ENCODE assay signal across 7 mouse cellular contexts in the genomic region with DNA sequence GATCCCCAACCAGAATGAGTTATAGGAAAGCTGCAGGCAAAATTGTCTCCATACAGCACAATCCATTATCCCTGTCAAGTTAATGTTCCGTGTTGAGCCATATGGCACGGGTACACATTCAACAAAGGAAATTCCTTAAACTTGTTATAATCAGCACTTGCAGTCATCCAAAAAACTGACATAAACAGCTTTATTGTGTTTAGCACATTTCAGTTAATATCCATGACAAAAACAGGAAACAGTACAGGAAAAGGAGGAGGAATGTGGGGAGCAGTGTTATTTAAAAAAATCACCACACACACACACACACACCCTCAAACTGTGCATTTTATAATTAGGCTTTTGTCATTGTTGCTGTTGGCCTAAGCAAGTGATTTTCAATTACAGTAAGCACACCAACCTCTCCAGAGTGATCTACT.
DNase-seq lines count a peak whose midpoint lies in the region; ATAC-seq lines count a peak whose summit lies in the region.

No protein-coding gene starts in this region.

- ATAC-seq in hindbrain, embryonic 11.5 days (ENCODE audit: low FRiP score) = peak; percentile 62
- peak; percentile 68 for ATAC-seq in neural tube, embryonic 14.5 days (ENCODE audit: low read depth)

- H3K36me3 ChIP-seq in hindbrain, embryonic 11.5 days (ENCODE audit: control insufficient read depth, insufficient read depth, low read length) = no peaks in the 10 kb centered on the region
- H3K36me3 ChIP-seq in neural tube, embryonic 14.5 days (ENCODE audit: control insufficient read depth, insufficient read depth, low read length) = no peaks in the 10 kb centered on the region

- H3K9me3 ChIP-seq in hindbrain, embryonic 11.5 days (ENCODE audit: control insufficient read depth, low read length) = no peaks in the 10 kb centered on the region
- no peaks in the 10 kb centered on the region for H3K9me3 ChIP-seq in neural tube, embryonic 14.5 days (ENCODE audit: control insufficient read depth, low read length)

- DNase-seq in left cerebral cortex, postnatal 4 days = peak; percentile 2
- DNase-seq in left cerebral cortex, postnatal 14 days (ENCODE audit: low spot score in 2 of 2) = no peak
- DNase-seq in embryo, embryonic 10.5 days (ENCODE audit: low spot score) = peak; percentile 71
- DNase-seq in hindbrain, embryonic 11.5 days (ENCODE audit: low spot score) = peak; percentile 44
- DNase-seq in thymus, postnatal 36 days = no peak
- no peak for DNase-seq in lung, adult 18-20 months

- 19% methylated on average over 2 of the region's 2 CpGs for WGBS in hindbrain, embryonic 11.5 days
- 3% methylated on average over 2 of the region's 2 CpGs for WGBS in neural tube, embryonic 14.5 days

- H3K27me3 ChIP-seq in hindbrain, embryonic 11.5 days (ENCODE audit: control insufficient read depth, insufficient read depth, low read length) = no peaks in the 10 kb centered on the region
- no peaks in the 10 kb centered on the region for H3K27me3 ChIP-seq in neural tube, embryonic 14.5 days (ENCODE audit: control insufficient read depth, insufficient read depth, low read length)

- intact Hi-C loops in left cerebral cortex, postnatal 4 days (cut with DNase I) = no loop called here
- intact Hi-C loops in left cerebral cortex, postnatal 14 days (cut with DNase I) = no loop called here

- H3K4me3 ChIP-seq in hindbrain, embryonic 11.5 days (ENCODE audit: low read depth, low read length) = no peak overlapping the region
- no peak overlapping the region for H3K4me3 ChIP-seq in neural tube, embryonic 14.5 days (ENCODE audit: low read depth, low read length)

- H3K9ac ChIP-seq in hindbrain, embryonic 11.5 days (ENCODE audit: low read depth, low read length) = no peak overlapping the region
- H3K9ac ChIP-seq in neural tube, embryonic 14.5 days (replicated peaks; ENCODE audit: low read depth, low read length) = no peak overlapping the region

- no peak overlapping the region for H3K4me2 ChIP-seq in hindbrain, embryonic 11.5 days (replicated peaks; ENCODE audit: low read depth, low read length)
- peak overlapping the region; percentile 6; the same call in 1 of the 2 replicates for H3K4me2 ChIP-seq in neural tube, embryonic 14.5 days (ENCODE audit: low read depth, low read length)

- peak overlapping the region; percentile 74 for H3K27ac ChIP-seq in hindbrain, embryonic 11.5 days (ENCODE audit: low read depth, low read length)
- peak overlapping the region; percentile 78 for H3K27ac ChIP-seq in neural tube, embryonic 14.5 days (ENCODE audit: low read depth, low read length)

- peaks cover 5% of the 10 kb centered on the region; the same call in 1 of the 2 replicates for H3K4me1 ChIP-seq in hindbrain, embryonic 11.5 days (replicated peaks; ENCODE audit: control insufficient read depth, insufficient read depth, low read length)
- peaks cover 35% of the 10 kb centered on the region for H3K4me1 ChIP-seq in neural tube, embryonic 14.5 days (ENCODE audit: control insufficient read depth, insufficient read depth, low read length)

Comparison
In these comparisons a context has a peak if more than half of its experiments do, and no peak if none do; other contexts are left out.
1. DNase-seq: peak in left cerebral cortex, postnatal 4 days (single experiment), embryo, embryonic 10.5 days (single experiment) and hindbrain, embryonic 11.5 days (single experiment); none in left cerebral cortex, postnatal 14 days (0 of 2), thymus, postnatal 36 days (0 of 2) and lung, adult 18-20 months (0 of 2).